Mouse (Mus musculus): ENCODE measurements around the gene Zfp503.

- TF ChIP-seq GATA1 (IDR thresholded peaks at IDR 0.05; ENCODE audit: borderline replicate concordance, low read length) (no peak), FLI1 (IDR thresholded peaks at IDR 0.05; ENCODE audit: low read length) (no peak)
Observed at GRCm38 (mm10) chr14:21999588-21999987, 10.2 kb upstream of the Zfp503 start.

Data from megakaryocyte, embryonic 14.5 days (primary cell).